Mouse (Mus musculus) layer of hippocampus, adult 2 months (tissue): ENCODE results near the gene Ntn3. TPM values are rescaled to one million over a fixed set of nuclear protein-coding genes. Genes with fewer than 3 reads are reported as not detected.

Experiments used
- DNase-seq, 2 experiments: peaks; one replicate each; pipeline ENCODE4 v3.0.0; 2022; ENCODE audit warnings: low spot score in 2 of 2
- H3K27ac ChIP-seq: fragments of 200-600 bp; 2 replicates; pipeline ENCODE4 v1.8.1; 2022
- H3K4me3 ChIP-seq: fragments of 200-600 bp; 2 replicates; pipeline ENCODE4 v1.8.1; 2022; ENCODE audit warnings: mild to moderate bottlenecking
- CTCF ChIP-seq: fragments of 200-600 bp; conservative IDR thresholded peaks from 2 replicates; pipeline ENCODE4 v1.8.1; 2022; ENCODE audit warnings: antibody characterized with exemption, mild to moderate bottlenecking, moderate library complexity
- long read RNA-seq, 2 experiments: library from polyadenylated mRNA; stranded (forward); transcript quantifications; one replicate each; pipeline ENCODE4 v2.0.0; 2021; ENCODE audit warnings: borderline mapping rate in 2 of 2
- total RNA-seq, 2 experiments: library from RNA; stranded (reverse); gene quantifications; 2 replicates each; pipeline ENCODE4 v1.2.3; 2021

The Ntn3 gene
- 1 to 10 TPM; 9.1 to 9.9 TPM for total RNA-seq
- long read RNA-seq, experiment 1, full-length matches to known transcripts: 9 of 10 reads
- long read RNA-seq, experiment 1, partial matches to known transcripts: 0 of 10 reads
- long read RNA-seq, experiment 1, other reads (novel, unspliced or antisense): 1 of 10 reads
- long read RNA-seq, experiment 2, full-length matches to known transcripts: 14 of 20 reads
- long read RNA-seq, experiment 2, partial matches to known transcripts: 1 of 20 reads
- long read RNA-seq, experiment 2, other reads (novel, unspliced or antisense): 5 of 20 reads

GRCm38 (mm10) chr17:24209043-24209915, at the start of gene Ntn3:
Gene Ntn3, minus strand, starts transcription at chr17:24209531.
- TF ChIP-seq CTCF: no peak
- Histone ChIP-seq H3K27ac (peak within 1 kb of the TSS; percentile 97), H3K4me3 (peak within 1 kb of the TSS; percentile 50)
- no peak for DNase-seq

DNA sequence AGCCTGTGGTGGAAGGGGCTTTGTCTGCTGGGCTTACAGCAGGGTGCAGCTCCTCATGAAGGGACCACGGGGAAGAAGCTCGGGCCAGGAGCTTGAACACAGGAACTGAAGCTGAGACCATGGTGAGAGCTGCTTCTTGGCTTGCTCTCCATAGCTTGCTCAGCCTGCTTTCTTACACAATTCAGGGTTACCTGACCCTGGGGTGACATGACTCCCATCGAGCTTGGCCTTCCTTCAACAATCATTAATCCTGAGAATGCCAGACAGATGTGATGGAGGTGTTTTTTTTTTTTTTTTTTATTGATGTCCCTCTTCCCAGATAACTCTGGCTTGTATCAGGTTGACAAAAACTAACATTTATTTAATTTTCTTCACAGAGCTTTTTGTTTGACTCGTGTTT, 49.6 kb upstream of the Ntn3 start:
- DNase-seq: no peak
- TF ChIP-seq CTCF: no peak; the same call in 1 of the 2 replicates
- Histone ChIP-seq H3K27ac (no peak overlapping the region), H3K4me3 (no peak overlapping the region)

DNA sequence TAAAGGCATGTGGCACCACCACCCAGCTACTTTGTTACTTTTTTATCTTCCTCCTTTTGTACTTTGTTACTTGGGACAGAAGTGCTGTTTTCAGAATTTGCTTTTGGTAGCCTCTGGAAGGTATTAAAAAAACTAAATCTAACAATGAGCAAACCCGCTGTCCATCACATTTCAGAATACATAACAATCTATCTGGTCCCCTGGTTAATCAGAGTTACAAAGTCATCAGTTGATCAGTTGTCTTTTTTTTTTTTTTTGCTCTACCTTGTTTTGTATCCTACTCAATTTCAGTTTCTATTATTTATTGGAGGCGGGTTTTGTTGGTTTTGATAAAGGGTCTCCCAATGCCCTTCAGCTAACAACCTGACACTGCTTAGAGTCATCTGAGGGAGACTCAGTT, 43.0 kb upstream of the Ntn3 start:
- no peak overlapping the region for H3K27ac ChIP-seq
- DNase-seq: no peak
- TF ChIP-seq CTCF: no peak
- no peak overlapping the region for H3K4me3 ChIP-seq

- Histone ChIP-seq H3K4me3 (peak within 1 kb of the TSS; percentile 88), H3K27ac (peak within 1 kb of the TSS; percentile 58)
- peak; percentile 79 for TF ChIP-seq CTCF
- DNase-seq: peak; percentile 94 to 97
Observed at GRCm38 (mm10) chr17:24251320-24252069, 42.2 kb upstream of the Ntn3 start, which contains the start of gene Ccnf. Gene Ccnf, minus strand, starts transcription at chr17:24251484.

DNA sequence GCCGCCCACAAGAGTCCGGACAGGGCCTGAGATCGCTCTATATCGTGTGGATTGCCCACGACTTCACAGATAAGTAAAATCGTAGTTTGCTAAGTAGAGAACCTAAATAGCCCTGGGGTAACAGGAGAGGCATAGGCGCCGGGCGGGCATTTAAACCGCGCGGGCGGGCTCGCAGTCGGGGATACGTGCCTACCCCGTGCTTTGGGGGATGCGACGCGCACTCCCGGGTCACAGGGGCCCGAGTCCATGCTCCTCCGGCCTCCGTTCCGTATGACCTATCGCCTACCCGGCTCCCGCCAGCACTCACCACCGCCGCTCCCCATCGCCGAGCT, 41.6 kb upstream of the Ntn3 start:
- peak overlapping the region; percentile 58 for H3K27ac ChIP-seq
- H3K4me3 ChIP-seq: peak overlapping the region; percentile 88
- no peak for TF ChIP-seq CTCF
- no peak for DNase-seq

- Histone ChIP-seq H3K4me3 (no peak overlapping the region), H3K27ac (no peak overlapping the region)
- TF ChIP-seq CTCF: peak; percentile 61
- no peak for DNase-seq
Observed at GRCm38 (mm10) chr17:24248641-24249040, 39.3 kb upstream of the Ntn3 start.

DNA sequence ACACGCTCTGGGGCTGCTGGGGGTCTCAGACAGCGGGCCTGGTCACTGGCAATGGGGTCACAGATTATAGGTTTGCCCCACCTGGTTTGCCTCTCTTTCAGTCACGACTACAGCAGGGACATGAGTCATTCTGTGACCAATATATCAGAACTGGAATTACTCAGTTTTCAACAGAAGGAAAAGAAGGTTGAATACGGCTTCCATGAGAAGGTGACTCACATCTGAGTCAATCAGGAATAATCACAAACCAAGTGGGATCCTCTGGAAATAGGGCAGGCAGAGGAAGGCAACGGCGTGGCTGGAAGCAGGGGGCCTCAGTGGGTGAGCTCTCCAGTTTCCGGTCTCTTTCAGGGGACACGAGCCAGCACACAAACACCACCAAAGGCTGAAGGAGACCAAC, 34.7 kb upstream of the Ntn3 start:
- no peak for TF ChIP-seq CTCF
- H3K4me3 ChIP-seq: no peak overlapping the region
- peak in 1 of 2 experiments; percentile 32 for DNase-seq
- H3K27ac ChIP-seq: peak overlapping the region; percentile 25; the same call in 1 of the 2 replicates

GRCm38 (mm10) chr17:24243311-24243969, 34.1 kb upstream of the Ntn3 start:
- TF ChIP-seq CTCF: peak; percentile 75
- DNase-seq: no peak
- Histone ChIP-seq H3K27ac (no peak overlapping the region), H3K4me3 (no peak overlapping the region)

GRCm38 (mm10) chr17:24236921-24237320, 27.6 kb upstream of the Ntn3 start:
- TF ChIP-seq CTCF: no peak
- H3K4me3 ChIP-seq: no peak overlapping the region
- no peak for DNase-seq
- H3K27ac ChIP-seq: no peak overlapping the region

DNA sequence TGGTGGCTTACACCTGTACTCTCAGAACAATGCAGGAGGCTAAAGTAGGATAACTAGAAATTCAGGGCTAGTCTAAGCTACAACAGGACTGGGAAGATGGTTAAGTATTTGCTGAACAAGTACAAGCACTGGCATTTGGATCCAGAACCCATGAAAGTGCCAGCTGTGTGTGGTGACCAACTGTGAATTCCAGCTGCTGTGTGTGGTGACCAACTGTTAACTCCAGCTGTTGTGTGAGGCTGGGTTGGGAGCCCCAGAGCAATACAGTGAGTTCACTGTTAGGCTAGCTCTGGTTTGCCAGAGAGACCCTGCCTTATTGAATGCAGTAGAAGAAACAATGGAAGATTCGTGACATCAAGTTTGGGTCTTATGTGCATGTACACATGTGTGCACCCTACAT, 27.1 kb upstream of the Ntn3 start:
- no peak overlapping the region for H3K4me3 ChIP-seq
- H3K27ac ChIP-seq: no peak overlapping the region
- TF ChIP-seq CTCF: no peak
- DNase-seq: no peak

- no peak for TF ChIP-seq CTCF
- no peak for DNase-seq
- Histone ChIP-seq H3K27ac (no peak overlapping the region), H3K4me3 (no peak overlapping the region)
Observed at GRCm38 (mm10) chr17:24227941-24228340, 18.6 kb upstream of the Ntn3 start.

DNA sequence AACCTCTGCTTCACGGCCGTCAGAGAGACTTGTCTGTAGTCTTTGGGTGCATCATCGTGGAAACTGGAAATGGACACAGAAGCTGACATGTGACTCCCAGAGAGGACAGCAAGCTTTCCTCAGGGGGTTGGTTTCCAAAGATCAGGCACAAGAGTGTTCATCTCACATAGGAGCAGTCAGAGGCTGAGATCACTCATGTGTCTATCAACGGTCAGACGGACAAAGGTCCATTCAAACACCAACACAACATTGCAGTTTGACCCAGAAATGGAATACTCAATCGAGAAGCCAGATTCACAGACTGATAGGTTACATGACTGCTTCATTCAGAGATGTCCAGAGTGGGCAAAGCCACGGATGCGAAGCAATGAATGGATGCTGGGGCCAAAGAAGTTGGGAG, 17.4 kb upstream of the Ntn3 start:
- H3K4me3 ChIP-seq: no peak overlapping the region
- no peak overlapping the region for H3K27ac ChIP-seq
- no peak for DNase-seq
- no peak for TF ChIP-seq CTCF

DNA sequence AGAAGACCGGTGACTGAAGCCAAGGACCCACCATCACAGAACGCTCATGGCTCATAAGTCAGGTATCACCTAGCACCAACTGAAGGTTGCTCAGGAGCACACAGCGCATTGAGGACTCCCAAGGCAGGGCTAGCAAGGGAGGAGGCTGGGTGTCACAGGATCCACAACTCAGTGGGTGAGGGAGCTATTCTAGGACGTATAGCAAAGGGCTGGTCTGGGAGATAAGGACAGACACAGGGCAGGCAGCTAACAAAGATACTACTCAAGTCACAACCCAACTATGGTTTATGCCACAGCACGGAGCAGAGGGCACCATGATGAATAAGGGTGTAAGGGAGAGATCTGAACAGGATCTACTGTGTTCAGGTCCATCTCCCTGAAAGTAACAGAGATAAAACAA, 16.5 kb upstream of the Ntn3 start:
- Histone ChIP-seq H3K4me3 (no peak overlapping the region), H3K27ac (no peak overlapping the region)
- no peak for DNase-seq
- no peak for TF ChIP-seq CTCF
